Mouse (Mus musculus) layer of hippocampus, postnatal 36 days (tissue): ENCODE data around the gene Lrrn4cl. TPM values are rescaled to one million over a fixed set of nuclear protein-coding genes. Genes with fewer than 3 reads are reported as not detected.
A peak's percentile ranks its signal among the peaks of the same experiment; 100 is the strongest.
"Not testable (repeated sequence)": the region's sequence is repeated elsewhere in the genome, so short reads cannot be mapped to it uniquely, and the experiment has no call there.

Experiments
- DNase-seq, 2 experiments: peaks; one replicate each; pipeline ENCODE4 v3.0.0; 2022
- total RNA-seq, 2 experiments: library from RNA; stranded (reverse); gene quantifications; 2 replicates each; pipeline ENCODE4 v1.2.3; 2021

Gene Lrrn4cl
- total RNA-seq, result under 1 TPM; 0.55 to 0.61 TPM

DNA sequence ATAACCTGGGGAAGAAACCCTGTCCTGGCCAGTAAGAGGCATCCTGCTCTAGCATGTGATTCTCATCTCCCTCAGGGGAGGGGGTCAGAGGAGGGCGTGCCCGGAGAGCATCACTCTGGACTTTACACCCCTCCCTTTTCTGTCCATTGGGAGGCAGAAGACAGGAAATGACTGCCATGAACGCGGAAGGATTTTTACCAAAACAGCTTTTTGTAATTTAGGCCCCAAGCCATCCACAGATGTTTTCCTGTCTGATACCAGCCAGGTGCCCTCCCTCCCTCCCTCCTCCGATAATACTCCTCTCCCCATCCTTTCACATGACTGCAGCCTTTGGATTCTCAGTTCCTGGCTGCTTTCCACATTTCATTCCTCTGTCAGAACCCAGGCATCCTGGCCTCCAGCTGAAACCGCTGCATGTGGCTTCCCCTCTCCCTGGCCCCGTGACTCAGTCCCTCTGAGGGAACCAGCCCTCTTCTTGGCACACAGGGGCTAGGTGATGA lies at the start of gene Lrrn4cl:
Gene Lrrn4cl, plus strand, starts transcription at position 367 of the 500 bp plus-strand sequence.
- no peak for DNase-seq

DNA sequence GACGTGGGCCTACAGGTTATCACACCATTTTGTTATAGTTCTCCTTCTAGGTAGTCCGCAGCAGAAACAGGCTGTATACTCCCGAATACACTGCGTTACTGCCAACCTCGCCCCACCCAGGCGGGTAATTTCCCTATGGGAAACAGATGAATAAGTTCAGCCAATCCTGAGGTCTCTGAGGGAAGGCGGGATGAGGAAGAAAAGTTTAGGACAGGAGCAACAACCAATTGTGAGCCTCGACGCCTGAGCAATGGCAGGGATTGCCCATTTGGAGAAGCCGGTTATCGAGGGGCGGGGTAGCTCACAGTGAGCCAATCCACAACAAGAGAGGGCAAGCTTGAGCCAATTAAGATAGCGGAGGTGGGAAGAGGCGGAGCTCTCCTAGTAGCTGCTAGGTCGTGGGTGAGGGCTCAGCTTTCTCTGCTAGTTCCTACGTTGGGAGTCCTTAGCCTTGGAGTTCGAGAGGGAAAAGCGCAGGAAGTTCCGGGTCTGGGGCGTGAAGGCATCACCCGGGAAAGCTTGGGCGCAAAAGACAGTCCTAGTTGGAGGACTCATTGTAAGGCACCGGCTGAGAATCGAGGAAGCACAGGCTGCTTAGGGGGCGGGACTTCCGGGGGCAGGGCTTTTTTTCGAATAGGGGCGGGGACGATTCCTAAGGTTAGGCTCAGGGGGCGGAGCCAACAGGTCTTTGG lies 48.3 kb upstream of the Lrrn4cl start, which contains the start of gene Zbtb3:
Gene Zbtb3, plus strand, starts transcription at position 426 of the 692 bp plus-strand sequence.
- peak; percentile 93 to 95 for DNase-seq

- DNase-seq, result no peak
Observed at GRCm38 (mm10) chr19:8803204-8803780, 47.3 kb upstream of the Lrrn4cl start.

GRCm38 (mm10) chr19:8803879-8804660 lies 46.5 kb upstream of the Lrrn4cl start:
- no peak for DNase-seq

DNA sequence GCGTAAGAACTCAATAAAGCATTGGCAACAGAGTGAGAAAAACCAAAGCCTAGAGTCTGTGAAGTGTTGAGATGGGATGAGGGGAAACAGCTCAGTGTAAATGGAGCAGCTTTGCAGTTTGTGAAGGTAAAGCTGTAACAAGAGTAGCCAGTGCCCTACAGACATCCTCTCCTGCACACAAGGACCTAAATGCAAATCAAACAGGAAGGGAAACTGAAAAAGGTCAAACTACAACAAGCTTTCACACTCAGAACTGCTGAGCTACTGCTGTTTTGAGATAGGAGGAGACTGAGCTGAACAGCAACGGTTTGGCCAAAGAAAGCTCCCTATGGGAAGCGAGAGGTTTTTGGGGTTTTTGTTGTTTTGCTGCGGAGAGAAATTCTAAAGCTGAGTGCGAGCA lies 43.8 kb upstream of the Lrrn4cl start:
- DNase-seq, result no peak

DNA sequence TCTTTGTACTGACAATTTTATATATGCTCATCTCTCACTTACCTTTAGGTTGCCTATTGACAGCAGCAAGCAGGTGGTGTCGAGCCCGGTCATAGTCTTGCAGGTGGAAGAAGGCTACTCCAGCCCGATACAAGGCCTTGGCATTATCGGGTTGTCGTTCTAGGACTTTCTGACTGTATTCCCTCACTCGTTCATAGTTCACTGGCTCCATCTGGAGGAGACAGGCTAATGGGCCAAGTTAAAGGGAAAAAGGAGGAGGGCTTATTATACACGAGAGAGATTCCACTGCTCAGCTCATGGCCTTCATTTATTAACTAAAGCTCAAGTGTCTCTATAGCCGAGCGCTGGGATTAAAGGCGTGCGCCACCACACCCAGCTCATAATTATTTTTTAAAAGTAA lies 34.8 kb upstream of the Lrrn4cl start:
- no peak for DNase-seq

- no peak for DNase-seq
Observed at GRCm38 (mm10) chr19:8817001-8817400, 33.6 kb upstream of the Lrrn4cl start.

DNA sequence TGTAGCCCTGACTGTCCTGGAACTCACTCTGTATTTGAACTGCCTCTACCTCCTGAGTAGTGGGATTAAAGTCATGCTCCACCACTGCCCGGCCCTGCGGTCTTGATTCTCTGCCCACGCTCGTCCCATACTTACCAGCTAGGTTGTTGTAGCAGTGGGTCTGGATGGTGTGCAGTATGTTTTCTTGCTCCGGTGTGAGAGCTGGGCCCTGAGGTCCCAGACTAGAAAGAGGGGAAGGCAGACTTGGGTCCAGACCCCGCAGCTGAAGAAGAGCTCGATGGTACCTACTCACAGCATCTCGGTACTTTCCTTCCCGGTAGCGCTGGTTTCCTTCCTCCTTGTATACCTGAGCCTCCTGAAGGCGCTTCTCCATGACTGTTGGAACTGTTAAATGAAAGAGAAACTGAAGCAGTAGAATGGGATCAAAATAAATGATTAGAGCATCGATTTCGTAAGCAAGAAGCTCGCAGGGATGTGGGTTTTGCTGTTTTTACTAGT lies 32.2 kb upstream of the Lrrn4cl start:
- no peak for DNase-seq

GRCm38 (mm10) chr19:8818801-8819595 lies 31.6 kb upstream of the Lrrn4cl start, which contains the start of gene Ttc9c:
TSS of gene Ttc9c (minus strand) at chr19:8819333.
- DNase-seq, result peak; percentile 95 to 97

- peak; percentile 99 for DNase-seq
Observed at GRCm38 (mm10) chr19:8819596-8820423, 30.8 kb upstream of the Lrrn4cl start, which contains the start of gene Hnrnpul2. TSS of gene Hnrnpul2 (plus strand) at chr19:8820010.

DNA sequence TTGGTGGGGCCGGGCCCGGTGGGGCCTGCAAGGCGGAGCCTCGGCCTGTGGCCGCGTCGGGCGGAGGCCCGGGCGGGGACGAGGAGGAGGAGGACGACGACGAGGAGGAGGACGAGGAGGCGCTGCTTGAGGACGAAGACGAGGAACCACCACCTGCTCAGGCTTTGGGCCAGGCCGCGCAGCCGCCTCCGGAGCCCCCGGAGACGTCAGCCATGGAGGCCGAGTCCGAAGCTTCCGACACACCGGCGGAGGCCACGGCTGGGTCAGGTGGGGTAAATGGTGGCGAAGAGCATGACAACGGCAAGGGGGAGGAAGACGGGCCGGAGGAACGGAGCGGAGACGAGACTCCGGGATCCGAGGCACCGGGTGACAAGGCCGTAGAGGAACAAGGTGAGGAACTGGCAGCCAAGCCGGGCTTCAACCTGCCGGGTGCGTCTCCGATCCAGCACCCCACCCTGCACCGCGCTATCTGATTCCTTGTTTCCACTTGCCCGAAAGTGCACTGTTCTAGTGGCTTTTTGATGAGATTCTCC lies 30.1 kb upstream of the Lrrn4cl start:
- no peak for DNase-seq

DNA sequence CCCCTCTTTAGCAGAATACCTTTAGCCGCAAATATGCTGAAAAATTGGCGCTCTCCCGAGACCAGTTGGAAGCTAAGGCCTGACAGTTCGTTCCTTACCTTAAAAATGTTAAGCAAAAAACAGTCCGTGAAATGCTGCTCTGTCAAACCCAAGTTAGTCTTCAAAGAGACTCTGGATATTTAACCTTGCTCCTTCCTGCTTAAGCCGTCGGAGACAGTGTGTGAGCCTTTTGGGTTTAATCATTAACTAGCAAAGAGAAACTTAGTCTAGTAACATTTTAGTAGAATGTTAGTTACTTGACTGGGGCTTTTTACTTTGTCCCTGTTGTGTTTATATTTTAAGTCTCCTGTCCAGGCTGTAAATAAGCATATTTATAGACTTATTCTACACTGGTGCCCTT lies 29.4 kb upstream of the Lrrn4cl start:
- DNase-seq, result no peak

DNA sequence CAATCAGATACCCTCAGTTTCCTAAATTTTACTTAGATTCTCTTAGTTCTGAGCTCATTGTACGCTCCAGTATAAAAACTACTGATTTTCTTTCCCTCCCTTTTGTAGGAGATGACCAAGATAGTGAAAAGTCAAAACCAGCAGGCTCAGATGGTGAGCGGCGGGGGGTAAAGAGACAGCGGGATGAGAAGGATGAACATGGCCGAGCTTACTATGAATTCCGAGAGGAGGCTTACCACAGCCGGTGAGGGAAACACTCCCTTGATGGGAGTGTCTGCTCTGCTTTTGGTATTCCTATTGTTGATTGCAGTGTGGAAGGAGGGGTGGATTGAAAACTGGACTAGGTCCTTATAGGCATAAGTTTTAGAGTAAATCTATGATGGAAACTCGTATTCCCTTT lies 27.9 kb upstream of the Lrrn4cl start:
- no peak for DNase-seq

GRCm38 (mm10) chr19:8829660-8830059 lies 20.9 kb upstream of the Lrrn4cl start, which contains the start of gene AC129217.1:
TSS of gene AC129217.1 (plus strand) at chr19:8829773.
- no peak for DNase-seq

DNA sequence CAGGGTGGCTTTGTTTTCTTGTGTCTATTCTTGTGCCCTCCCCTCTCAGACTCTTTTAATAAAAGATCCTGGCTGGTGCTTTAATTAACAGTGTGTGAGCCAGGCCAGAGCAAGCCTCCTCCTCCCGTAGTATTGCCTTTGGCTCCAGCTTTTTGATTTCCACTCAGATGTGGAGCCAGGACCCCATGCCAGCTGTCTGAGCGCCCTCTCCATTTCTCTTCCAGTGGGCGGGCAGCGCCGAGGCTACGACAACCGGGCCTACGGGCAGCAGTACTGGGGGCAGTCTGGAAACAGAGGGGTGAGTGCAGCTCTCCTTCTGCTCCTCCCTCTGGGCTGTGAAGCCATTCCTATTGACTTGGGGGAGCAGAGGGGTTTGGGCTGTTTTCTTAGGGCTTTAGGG lies 19.9 kb upstream of the Lrrn4cl start:
- DNase-seq, result peak; percentile 43 to 49

- DNase-seq, result no peak
Observed at GRCm38 (mm10) chr19:8831262-8831661, 19.3 kb upstream of the Lrrn4cl start.

DNA sequence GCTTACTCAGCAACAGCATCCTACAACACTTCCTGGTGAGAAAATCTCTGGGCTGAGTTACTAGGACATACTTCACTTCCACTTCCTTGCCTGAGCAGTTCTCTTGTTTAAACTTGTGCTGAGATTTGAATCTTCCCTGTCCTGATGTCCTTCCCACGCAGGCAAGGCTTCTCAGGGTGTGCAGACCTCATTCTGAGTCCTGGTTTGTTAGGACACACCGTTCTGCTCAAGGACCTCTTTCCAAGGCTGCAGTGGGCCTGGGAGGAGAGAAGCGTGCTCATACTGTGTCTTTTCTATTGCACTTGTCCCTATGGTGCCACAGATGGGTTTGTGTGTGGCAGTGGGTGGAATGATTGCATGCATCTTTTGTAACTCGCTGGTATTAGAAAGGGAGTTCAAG lies 17.6 kb upstream of the Lrrn4cl start:
- peak in 1 of 2 experiments; percentile 28 for DNase-seq

GRCm38 (mm10) chr19:8836327-8836726 lies 14.2 kb upstream of the Lrrn4cl start:
- not testable (repeated sequence) for DNase-seq

GRCm38 (mm10) chr19:8837251-8837791 lies 13.2 kb upstream of the Lrrn4cl start, which contains the start of gene Bscl2:
TSS of gene Bscl2 (plus strand) at chr19:8837467.
- peak; percentile 87 to 88 for DNase-seq

- peak; percentile 28 to 38 for DNase-seq
Observed at GRCm38 (mm10) chr19:8838041-8838730, 12.4 kb upstream of the Lrrn4cl start.
